Mouse (Mus musculus) MEL (cell line): ENCODE data around the gene Btbd35f1.
"Not testable (repeated sequence)": the region's sequence is repeated elsewhere in the genome, so short reads cannot be mapped to it uniquely, and the experiment has no call there.

ENCODE experiments used
- BHLHE40 ChIP-seq: IDR thresholded peaks from 2 replicates; pipeline ENCODE4 v1.6.1; 2012; ENCODE audit warnings: low read depth, mild to moderate bottlenecking, inconsistent platforms, low read length, improper control_type of control experiment, borderline replicate concordance
- CTCF ChIP-seq, 3 experiments: IDR thresholded peaks in 2 of 3; conservative IDR thresholded peaks in 1 of 3; 2 replicates each; pipeline ENCODE4 v1.5.1; 2011 to 2012; ENCODE audit warnings: low read length in 3 of 3, low read depth in 2 of 3, mild to moderate bottlenecking in 2 of 3, improper control_type of control experiment in 1 of 3, inconsistent platforms in 1 of 3, mixed read lengths in 1 of 3, moderate library complexity in 1 of 3; ENCODE audit not compliant: control insufficient read depth in 1 of 3, insufficient read depth in 1 of 3, poor library complexity in 1 of 3, severe bottlenecking in 1 of 3
- JUND ChIP-seq: IDR thresholded peaks from 2 replicates; pipeline ENCODE4 v1.6.1; 2011; ENCODE audit warnings: low read depth, mild to moderate bottlenecking, improper control_type of control experiment, low read length
- MAZ ChIP-seq: IDR thresholded peaks from 2 replicates; pipeline ENCODE4 v1.6.1; 2012; ENCODE audit warnings: low read depth, mild to moderate bottlenecking, inconsistent platforms, low read length, improper control_type of control experiment
- POLR2AphosphoS5 ChIP-seq: IDR thresholded peaks from 2 replicates; pipeline ENCODE4 v1.6.1; 2012; ENCODE audit warnings: low read depth, borderline replicate concordance, mild to moderate bottlenecking, inconsistent platforms, low read length, moderate library complexity, mixed read lengths
- TBP ChIP-seq: IDR thresholded peaks from 2 replicates; pipeline ENCODE4 v1.8.0; 2011; ENCODE audit warnings: low read depth, low read length, improper control_type of control experiment

- not testable (repeated sequence) for TF ChIP-seq BHLHE40; JUND; CTCF (IDR thresholded peaks at IDR 0.05 in 2 of 3, conservative IDR thresholded peaks at IDR 0.05 in 1 of 3; ENCODE audit: control insufficient read depth in 1 of 3, insufficient read depth in 1 of 3, low read depth in 2 of 3, low read length in 3 of 3, poor library complexity in 1 of 3, severe bottlenecking in 1 of 3); TBP; POLR2AphosphoS5; MAZ
Measured at GRCm38 (mm10) chrX:32601008-32601407, 41.2 kb downstream of the Btbd35f1 start.
